Mouse (Mus musculus): ENCODE results near the gene Spib. TPM values are rescaled to one million over a fixed set of nuclear protein-coding genes. Genes with fewer than 3 reads are reported as not detected.

Spib gene
- polyA plus RNA-seq, 1 experiment: 18.7 TPM

- Histone ChIP-seq H3K27ac (ENCODE audit: insufficient read depth, low read depth, low read length) (peak overlapping the region; percentile 50; the same call in 1 of the 2 replicates), H3K4me3 (ENCODE audit: low read depth, low read length) (peak overlapping the region; percentile 92), H3K27me3 (ENCODE audit: control insufficient read depth, insufficient read depth, low read length) (no peaks in the 10 kb centered on the region), H3K36me3 (ENCODE audit: control insufficient read depth, insufficient read depth, low read length) (peaks cover 10% of the 10 kb centered on the region), H3K4me1 (ENCODE audit: control insufficient read depth, insufficient read depth, insufficient read length, low read length) (peaks cover 2% of the 10 kb centered on the region)
- TF ChIP-seq POLR2A (IDR thresholded peaks at IDR 0.05; ENCODE audit: low read depth, low read length) (no peak), CTCF (IDR thresholded peaks at IDR 0.05; ENCODE audit: extremely low read depth, insufficient read length, insufficient replicate concordance, low read depth, low read length) (no peak)
- 1% methylated on average over 26 of the region's 26 CpGs for WGBS
These were observed 35.1 kb downstream of the Spib start for GRCm38 (mm10) chr7:44496771-44497109.

GRCm38 (mm10) chr7:44495992-44496770 lies 35.7 kb downstream of the Spib start, which contains the start of the genes Emc10 and Fam71e1:
Gene Emc10, minus strand, starts transcription at chr7:44496529.
Gene Fam71e1, plus strand, starts transcription at chr7:44496581.
- Histone ChIP-seq H3K27ac (ENCODE audit: insufficient read depth, low read depth, low read length) (peak within 1 kb of the TSS; percentile 86), H3K36me3 (ENCODE audit: control insufficient read depth, insufficient read depth, low read length) (peaks cover 11% of the 10 kb centered on the region), H3K27me3 (ENCODE audit: control insufficient read depth, insufficient read depth, low read length) (no peaks in the 10 kb centered on the region), H3K4me1 (ENCODE audit: control insufficient read depth, insufficient read depth, insufficient read length, low read length) (peaks cover 2% of the 10 kb centered on the region), H3K4me3 (ENCODE audit: low read depth, low read length) (peak within 1 kb of the TSS; percentile 92)
- peak; percentile 15; the same call in 1 of the 2 replicates for TF ChIP-seq CTCF (IDR thresholded peaks at IDR 0.05; ENCODE audit: extremely low read depth, insufficient read length, insufficient replicate concordance, low read depth, low read length)
- TF ChIP-seq POLR2A (IDR thresholded peaks at IDR 0.05; ENCODE audit: low read depth, low read length): no peak; the same call in 1 of the 2 replicates
- WGBS: under 1% methylated on average over 58 of the region's 58 CpGs

GRCm38 (mm10) chr7:44495086-44495485 lies 36.8 kb downstream of the Spib start:
- 79% methylated on average over 7 of the region's 7 CpGs for WGBS
- TF ChIP-seq CTCF (IDR thresholded peaks at IDR 0.05; ENCODE audit: extremely low read depth, insufficient read length, insufficient replicate concordance, low read depth, low read length): no peak
- TF ChIP-seq POLR2A (IDR thresholded peaks at IDR 0.05; ENCODE audit: low read depth, low read length): no peak
- H3K27me3 ChIP-seq (ENCODE audit: control insufficient read depth, insufficient read depth, low read length): no peaks in the 10 kb centered on the region
- H3K36me3 ChIP-seq (ENCODE audit: control insufficient read depth, insufficient read depth, low read length): peaks cover 18% of the 10 kb centered on the region
- H3K4me1 ChIP-seq (ENCODE audit: control insufficient read depth, insufficient read depth, insufficient read length, low read length): peaks cover 2% of the 10 kb centered on the region
- no peak overlapping the region for H3K4me3 ChIP-seq (ENCODE audit: low read depth, low read length)
- no peak overlapping the region for H3K27ac ChIP-seq (ENCODE audit: insufficient read depth, low read depth, low read length)

GRCm38 (mm10) chr7:44494681-44495080 lies 37.2 kb downstream of the Spib start:
- 94% methylated on average over 12 of the region's 12 CpGs for WGBS
- Histone ChIP-seq H3K27ac (ENCODE audit: insufficient read depth, low read depth, low read length) (no peak overlapping the region), H3K4me1 (ENCODE audit: control insufficient read depth, insufficient read depth, insufficient read length, low read length) (peaks cover 2% of the 10 kb centered on the region), H3K4me3 (ENCODE audit: low read depth, low read length) (no peak overlapping the region), H3K27me3 (ENCODE audit: control insufficient read depth, insufficient read depth, low read length) (no peaks in the 10 kb centered on the region), H3K36me3 (ENCODE audit: control insufficient read depth, insufficient read depth, low read length) (peaks cover 18% of the 10 kb centered on the region)
- TF ChIP-seq POLR2A (IDR thresholded peaks at IDR 0.05; ENCODE audit: low read depth, low read length) (no peak), CTCF (IDR thresholded peaks at IDR 0.05; ENCODE audit: extremely low read depth, insufficient read length, insufficient replicate concordance, low read depth, low read length) (no peak)

GRCm38 (mm10) chr7:44492166-44492826 lies 39.6 kb downstream of the Spib start:
- TF ChIP-seq CTCF (IDR thresholded peaks at IDR 0.05; ENCODE audit: extremely low read depth, insufficient read length, insufficient replicate concordance, low read depth, low read length) (no peak), POLR2A (IDR thresholded peaks at IDR 0.05; ENCODE audit: low read depth, low read length) (no peak)
- 94% methylated on average over 21 of the region's 21 CpGs for WGBS
- H3K27me3 ChIP-seq (ENCODE audit: control insufficient read depth, insufficient read depth, low read length): no peaks in the 10 kb centered on the region
- no peak overlapping the region for H3K27ac ChIP-seq (ENCODE audit: insufficient read depth, low read depth, low read length)
- no peak overlapping the region for H3K4me3 ChIP-seq (ENCODE audit: low read depth, low read length)
- peaks cover 2% of the 10 kb centered on the region for H3K4me1 ChIP-seq (ENCODE audit: control insufficient read depth, insufficient read depth, insufficient read length, low read length)
- peaks cover 18% of the 10 kb centered on the region for H3K36me3 ChIP-seq (ENCODE audit: control insufficient read depth, insufficient read depth, low read length)

GRCm38 (mm10) chr7:44491391-44491790 lies 40.5 kb downstream of the Spib start:
- H3K4me3 ChIP-seq (ENCODE audit: low read depth, low read length): no peak overlapping the region
- no peak overlapping the region for H3K27ac ChIP-seq (ENCODE audit: insufficient read depth, low read depth, low read length)
- 95% methylated on average over 5 of the region's 5 CpGs for WGBS
- no peaks in the 10 kb centered on the region for H3K27me3 ChIP-seq (ENCODE audit: control insufficient read depth, insufficient read depth, low read length)
- TF ChIP-seq POLR2A (IDR thresholded peaks at IDR 0.05; ENCODE audit: low read depth, low read length): no peak
- TF ChIP-seq CTCF (IDR thresholded peaks at IDR 0.05; ENCODE audit: extremely low read depth, insufficient read length, insufficient replicate concordance, low read depth, low read length): no peak
- no peaks in the 10 kb centered on the region; the same call in 1 of the 2 replicates for H3K4me1 ChIP-seq (ENCODE audit: control insufficient read depth, insufficient read depth, insufficient read length, low read length)
- peaks cover 18% of the 10 kb centered on the region for H3K36me3 ChIP-seq (ENCODE audit: control insufficient read depth, insufficient read depth, low read length)

GRCm38 (mm10) chr7:44490281-44490680 lies 41.6 kb downstream of the Spib start:
- H3K27ac ChIP-seq (ENCODE audit: insufficient read depth, low read depth, low read length): no peak overlapping the region
- H3K36me3 ChIP-seq (ENCODE audit: control insufficient read depth, insufficient read depth, low read length): peaks cover 18% of the 10 kb centered on the region
- 82% methylated on average over 4 of the region's 4 CpGs for WGBS
- H3K27me3 ChIP-seq (ENCODE audit: control insufficient read depth, insufficient read depth, low read length): no peaks in the 10 kb centered on the region
- no peaks in the 10 kb centered on the region; the same call in 1 of the 2 replicates for H3K4me1 ChIP-seq (ENCODE audit: control insufficient read depth, insufficient read depth, insufficient read length, low read length)
- no peak overlapping the region for H3K4me3 ChIP-seq (ENCODE audit: low read depth, low read length)
- TF ChIP-seq CTCF (IDR thresholded peaks at IDR 0.05; ENCODE audit: extremely low read depth, insufficient read length, insufficient replicate concordance, low read depth, low read length) (no peak), POLR2A (IDR thresholded peaks at IDR 0.05; ENCODE audit: low read depth, low read length) (no peak)
